Mouse (Mus musculus) E14TG2a.4 (cell line): ENCODE results near the gene Slc38a6.

ENCODE experiments used
- CTCF ChIP-seq: conservative IDR thresholded peaks from 2 replicates; pipeline ENCODE4 v1.5.1; 2014; ENCODE audit warnings: low read length
- NANOG ChIP-seq: IDR thresholded peaks from 2 replicates; pipeline ENCODE4 v1.6.1; 2014; ENCODE audit warnings: borderline replicate concordance, low read length, mixed read lengths
- POU5F1 ChIP-seq: IDR thresholded peaks from 2 replicates; pipeline ENCODE4 v1.6.1; 2014; ENCODE audit warnings: low read length, borderline replicate concordance

DNA sequence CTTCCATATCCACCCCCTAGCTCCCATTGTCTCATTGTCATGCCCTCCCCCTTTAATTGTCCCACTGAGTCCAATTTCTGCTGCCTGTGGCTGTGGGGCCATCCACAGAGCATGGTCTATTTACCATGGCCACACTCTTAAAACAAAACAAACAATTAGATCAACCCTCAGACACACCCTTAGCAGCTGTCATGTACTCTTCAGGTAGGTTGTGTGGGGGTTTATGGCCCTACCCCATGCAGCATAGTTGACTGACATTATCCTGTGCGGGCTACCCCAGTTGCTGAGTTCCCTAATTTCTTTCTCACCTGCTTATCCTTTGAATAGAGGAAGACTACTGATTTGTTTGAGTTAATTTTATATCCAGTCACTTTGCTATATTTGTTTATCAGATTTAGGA is 26.2 kb upstream of the Slc38a6 start:
- TF ChIP-seq CTCF = no peak
- no peak for TF ChIP-seq NANOG
- TF ChIP-seq POU5F1 = no peak
